Mouse (Mus musculus) brain, embryonic 14.5 days (tissue): ENCODE measurements around the gene 5730522E02Rik.

Experiments used
- CTCF ChIP-seq: fragments of 200-500 bp; IDR thresholded peaks from 2 replicates; pipeline ENCODE4 v1.5.1; 2012; ENCODE audit warnings: inconsistent platforms, mild to moderate bottlenecking, moderate library complexity, borderline replicate concordance; ENCODE audit not compliant: insufficient read depth, insufficient read length; ENCODE audit errors: extremely low read depth
- POLR2A ChIP-seq: fragments of 200-500 bp; IDR thresholded peaks from 2 replicates; pipeline ENCODE4 v1.6.1; 2012; ENCODE audit warnings: mild to moderate bottlenecking, inconsistent platforms, borderline replicate concordance; ENCODE audit not compliant: poor library complexity, insufficient read depth, insufficient read length, severe bottlenecking; ENCODE audit errors: extremely low read depth

DNA sequence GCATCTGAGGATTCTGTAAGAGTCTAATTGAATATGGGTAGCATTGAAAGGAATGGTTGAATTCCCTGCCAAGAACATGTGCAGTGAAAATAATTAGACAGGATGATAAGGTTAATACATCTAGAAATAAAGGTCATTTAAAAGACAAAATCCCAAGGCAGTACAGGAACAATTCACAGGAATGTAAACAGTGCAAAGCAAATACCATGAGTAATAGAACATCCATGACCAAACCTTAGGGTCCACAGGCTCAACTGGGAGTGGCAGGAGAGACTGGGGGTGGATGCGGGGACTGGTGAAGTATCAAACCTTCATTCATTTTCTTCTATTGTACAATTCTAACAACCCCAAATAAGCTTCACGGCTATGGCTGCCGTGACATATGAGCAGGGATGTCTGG lies 536.4 kb downstream of the 5730522E02Rik start:
- TF ChIP-seq CTCF: no peak
- no peak for TF ChIP-seq POLR2A
